Mouse (Mus musculus) layer of hippocampus, adult 18-20 months (tissue): ENCODE data around the gene Cks1brt. TPM values are rescaled to one million over a fixed set of nuclear protein-coding genes. Genes with fewer than 3 reads are reported as not detected.
"Not testable (repeated sequence)": the region's sequence is repeated elsewhere in the genome, so short reads cannot be mapped to it uniquely, and the experiment has no call there.

Experiments used
- DNase-seq, 2 experiments: peaks; one replicate each; pipeline ENCODE4 v3.0.0; 2022; ENCODE audit warnings: low spot score in 2 of 2
- long read RNA-seq: library from polyadenylated mRNA; stranded (forward); transcript quantifications from one replicate; pipeline ENCODE4 v2.0.0, GENCODE M21; 2021
- microRNA-seq, 2 experiments: library from miRNA; unstranded; fragments of <30 nt; microRNA quantifications; one replicate each; pipeline ENCODE4 v1.2.0; 2021
- total RNA-seq, 2 experiments: library from RNA; stranded (reverse); gene quantifications; 2 replicates each; pipeline ENCODE4 v1.2.3; 2021

Cks1brt gene
- total RNA-seq: not detected
- long read RNA-seq: 0 reads

DNA sequence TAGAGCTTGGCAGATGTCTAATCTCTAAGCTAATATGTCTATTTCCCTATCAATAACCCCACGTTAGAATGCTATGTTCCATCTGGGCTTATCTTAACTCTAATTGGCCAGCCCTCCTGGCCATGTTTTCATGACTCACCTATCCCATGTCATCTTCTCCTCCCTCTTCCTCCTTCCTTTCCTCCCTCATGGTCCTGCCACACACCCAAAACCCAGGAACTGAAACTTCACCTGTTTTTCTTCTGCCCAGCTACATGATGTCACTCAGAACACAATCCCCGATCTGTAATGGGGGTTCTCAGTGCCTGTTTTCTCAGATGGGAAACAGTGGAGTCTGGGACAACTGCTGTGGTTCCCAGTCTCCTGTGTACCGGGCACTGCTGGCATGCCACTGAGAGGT, at the start of gene Cks1brt:
Gene Cks1brt, plus strand, starts transcription at position 301 of the 400 bp plus-strand sequence.
- no peak for DNase-seq

DNA sequence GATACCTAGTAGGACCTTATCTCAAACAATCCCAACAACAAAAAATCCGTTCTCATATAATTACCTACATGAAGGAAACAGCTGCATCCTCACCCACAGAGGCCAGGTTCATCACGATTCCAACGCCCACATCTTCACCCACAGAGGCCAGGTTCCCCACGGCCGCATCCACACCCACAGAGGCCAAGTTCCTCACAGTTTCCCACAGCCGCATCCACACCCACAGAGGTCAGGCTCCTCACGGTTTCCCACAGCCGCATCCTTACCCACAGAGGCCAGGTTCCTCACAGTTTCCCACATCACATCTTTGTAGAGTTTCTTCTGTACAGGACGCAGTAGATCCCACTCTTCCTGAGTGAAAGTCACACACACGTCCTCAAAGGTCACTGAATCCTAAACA, 38.5 kb upstream of the Cks1brt start:
- no peak for DNase-seq

DNA sequence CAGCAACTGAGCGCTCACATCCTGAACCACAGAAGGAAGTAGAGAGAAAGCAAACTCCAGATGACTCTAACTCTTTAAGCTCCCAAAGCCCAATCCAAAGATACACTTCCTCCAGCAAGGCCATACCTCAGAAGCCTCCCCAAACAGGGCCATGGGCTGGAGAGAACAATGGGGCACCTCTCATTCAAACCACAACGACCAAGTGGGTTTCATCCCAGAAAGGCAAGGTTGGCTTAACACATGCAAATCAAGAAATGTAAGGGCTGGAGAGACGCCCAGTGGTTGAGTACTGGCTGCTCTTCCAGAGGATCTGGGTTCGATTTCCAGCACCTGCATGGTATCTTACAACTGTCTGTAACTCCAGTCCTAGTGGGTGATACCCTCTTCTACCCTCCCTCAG, 36.2 kb upstream of the Cks1brt start:
- DNase-seq: no peak

DNA sequence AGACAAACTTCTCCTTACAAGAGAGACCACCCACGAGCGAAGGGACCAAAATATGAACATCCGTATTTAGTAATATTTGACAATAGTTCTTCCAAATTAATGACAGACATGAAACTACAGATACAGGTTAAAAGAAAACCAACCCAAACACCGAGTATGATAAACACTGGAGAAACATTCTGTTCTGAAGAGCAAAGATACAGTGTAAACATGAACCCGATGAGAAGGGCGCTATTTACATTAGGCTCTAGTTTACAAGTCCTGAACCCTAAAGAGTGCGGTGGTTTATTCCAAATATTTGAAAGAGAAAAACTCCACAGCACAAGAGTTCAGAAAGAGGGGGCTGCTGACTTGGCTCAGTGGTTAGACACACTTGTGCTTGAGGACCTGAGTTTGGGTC, 34.7 kb upstream of the Cks1brt start:
- no peak for DNase-seq

DNA sequence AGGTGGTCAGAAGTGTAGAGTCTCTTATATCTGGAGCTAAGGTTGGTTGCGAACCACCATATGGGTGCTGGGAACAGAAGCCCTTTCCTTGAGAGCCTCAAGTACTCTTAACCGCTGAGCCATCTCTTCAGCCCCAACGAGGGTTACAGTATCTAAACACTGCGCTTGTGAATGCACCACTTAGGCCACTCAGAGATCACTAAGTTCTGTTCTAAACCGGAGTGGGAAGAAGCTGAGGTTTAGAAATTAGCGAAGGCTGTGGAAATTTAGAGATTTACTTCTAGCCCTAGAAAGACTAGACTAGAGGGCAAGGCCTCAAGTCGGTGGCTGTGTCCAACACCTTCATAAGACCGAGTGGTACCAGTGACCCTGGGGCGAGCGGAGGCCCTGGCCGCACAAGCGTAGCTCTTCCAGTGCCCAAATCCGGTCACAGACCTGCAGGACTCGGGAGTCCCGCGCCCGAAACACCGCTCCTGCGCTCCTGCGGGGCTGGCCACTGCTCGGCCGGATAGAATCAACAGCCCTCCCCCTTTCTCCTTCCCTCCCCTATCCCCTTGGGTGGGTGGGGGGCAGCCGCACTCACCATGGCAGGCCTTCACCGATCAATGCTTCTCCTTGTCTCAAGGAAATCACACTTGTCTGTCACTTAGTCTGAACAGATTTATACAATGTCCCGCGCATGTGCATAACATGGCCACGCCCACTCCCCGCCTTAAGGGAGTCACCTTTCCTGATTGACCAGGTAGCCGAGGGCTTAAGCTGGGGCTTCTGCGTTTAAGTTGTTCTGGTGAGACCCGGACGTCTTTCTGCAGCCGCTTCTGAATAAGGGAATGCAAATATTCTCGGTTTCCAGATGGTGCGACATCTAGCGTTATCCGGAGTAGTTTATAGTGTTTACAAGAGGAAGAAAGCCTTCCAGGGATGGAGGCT, 32.4 kb upstream of the Cks1brt start:
- DNase-seq: peak; percentile 68 to 87

DNA sequence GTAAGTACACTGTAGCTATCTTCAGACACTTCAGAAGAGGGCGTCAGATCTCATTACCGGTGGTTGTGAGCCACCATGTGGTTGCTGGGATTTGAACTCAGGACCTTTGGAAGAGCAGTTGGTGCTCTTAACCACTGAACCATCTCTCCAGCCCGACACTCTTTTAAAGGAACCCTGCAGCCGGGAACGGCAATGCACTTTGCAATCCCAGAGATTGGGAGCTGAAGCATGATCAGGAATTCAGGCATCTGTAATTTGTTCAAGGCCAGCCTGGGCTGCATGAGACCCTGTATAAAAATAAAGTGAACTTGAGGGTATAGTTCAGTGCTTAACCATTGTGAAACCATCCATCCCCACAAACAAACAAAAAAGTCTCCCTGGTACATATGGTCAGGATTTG, 31.5 kb upstream of the Cks1brt start:
- not testable (repeated sequence) for DNase-seq

DNA sequence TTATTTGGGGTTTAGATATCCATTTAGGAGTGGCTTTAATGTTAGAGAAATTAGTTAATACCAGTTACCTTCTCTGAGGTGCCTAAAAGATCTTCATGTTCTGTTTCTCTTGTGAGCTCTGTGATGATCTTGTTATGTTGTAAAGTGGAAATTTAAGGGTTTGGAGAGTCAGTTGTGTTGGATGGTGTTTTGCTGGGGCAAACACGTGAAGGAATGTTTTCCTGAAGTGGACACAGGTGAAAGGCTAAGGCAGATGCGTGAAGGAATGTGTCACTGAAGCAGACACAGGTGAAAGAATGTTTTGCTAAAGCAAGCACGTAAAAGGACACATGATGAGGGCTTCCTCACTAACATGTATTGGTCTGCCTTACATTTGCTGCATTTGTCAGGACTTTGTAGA, 28.7 kb upstream of the Cks1brt start, which contains the start of gene Zfp791:
Gene Zfp791, minus strand, starts transcription at position 101 of the 400 bp plus-strand sequence.
- DNase-seq: no peak

DNA sequence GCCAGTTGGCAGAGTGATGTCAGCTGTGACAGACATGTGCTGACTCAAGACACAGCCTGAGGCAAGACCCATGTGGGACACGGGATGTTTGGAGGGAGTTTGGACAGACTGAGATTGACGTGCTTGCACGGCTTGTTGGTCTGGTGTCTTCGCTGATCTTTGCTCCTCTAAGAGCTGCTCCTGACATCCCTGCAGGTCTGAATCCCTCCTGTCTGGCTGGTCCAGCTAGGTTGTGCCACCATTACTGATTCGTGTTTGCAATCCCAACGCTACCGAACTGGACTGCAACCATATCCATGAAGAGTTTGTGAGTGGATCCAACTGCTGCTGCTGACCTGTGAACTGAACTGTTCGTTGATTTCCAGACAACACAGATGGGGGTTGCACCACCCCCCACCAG, 28.0 kb upstream of the Cks1brt start:
- DNase-seq: no peak

DNA sequence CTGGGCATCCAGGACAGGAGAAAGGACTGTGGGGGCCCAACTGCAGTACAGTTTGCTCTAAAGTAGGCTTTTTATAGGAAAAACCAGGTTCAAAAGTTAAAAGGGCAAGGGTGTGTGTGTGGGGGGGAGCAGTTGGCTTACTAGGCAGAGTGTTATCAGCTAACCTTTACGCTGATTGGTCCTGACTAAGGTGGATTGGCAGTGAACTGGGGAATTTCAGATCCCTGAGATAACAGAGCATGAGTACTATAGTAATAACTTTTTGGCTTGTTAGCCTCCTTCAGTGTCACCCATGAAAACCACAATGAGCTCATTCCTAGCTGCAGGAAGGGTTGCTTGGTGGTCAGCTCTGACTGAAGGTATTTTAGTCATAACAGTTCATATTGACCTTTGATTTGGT, 19.4 kb upstream of the Cks1brt start:
- DNase-seq: no peak

DNA sequence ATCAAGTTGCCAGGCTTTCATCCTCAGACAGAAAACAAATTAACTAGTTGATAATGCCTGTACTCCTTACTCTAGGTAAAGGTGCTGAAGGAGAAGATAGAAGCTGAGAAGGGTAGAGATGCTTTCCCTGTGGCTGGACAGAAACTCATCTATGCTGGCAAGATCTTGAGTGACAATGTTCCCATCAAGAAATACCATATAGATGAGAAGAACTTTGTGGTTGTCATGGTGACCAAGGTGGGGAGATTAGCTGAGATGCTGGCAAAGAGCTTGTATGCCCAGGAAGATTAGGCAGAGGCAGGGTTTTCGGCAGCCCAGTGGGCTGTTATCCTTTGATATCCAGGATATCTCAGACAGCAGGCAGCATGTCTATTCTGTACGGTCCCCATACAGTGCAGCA, 16.0 kb upstream of the Cks1brt start:
- DNase-seq: not testable (repeated sequence)

DNA sequence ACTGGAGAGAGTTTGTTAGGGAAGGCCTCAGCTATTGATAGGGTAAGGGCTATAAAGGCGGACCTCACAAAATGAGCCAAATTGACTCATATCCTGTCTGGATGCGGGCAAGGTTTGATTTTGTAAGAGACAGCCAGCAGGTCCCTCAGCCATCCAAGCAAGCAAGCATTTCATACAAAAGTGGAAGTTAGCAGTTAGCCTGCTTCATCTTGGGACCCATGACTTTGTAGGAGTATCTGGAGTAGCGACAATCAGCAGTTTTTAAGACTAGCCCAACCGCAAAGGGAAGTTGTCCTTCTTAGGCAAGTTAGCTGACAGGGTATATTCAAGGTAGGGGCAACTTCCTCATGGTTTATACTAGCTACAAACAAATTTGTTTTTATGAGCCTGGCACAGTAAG, 9.2 kb upstream of the Cks1brt start:
- no peak for DNase-seq

DNA sequence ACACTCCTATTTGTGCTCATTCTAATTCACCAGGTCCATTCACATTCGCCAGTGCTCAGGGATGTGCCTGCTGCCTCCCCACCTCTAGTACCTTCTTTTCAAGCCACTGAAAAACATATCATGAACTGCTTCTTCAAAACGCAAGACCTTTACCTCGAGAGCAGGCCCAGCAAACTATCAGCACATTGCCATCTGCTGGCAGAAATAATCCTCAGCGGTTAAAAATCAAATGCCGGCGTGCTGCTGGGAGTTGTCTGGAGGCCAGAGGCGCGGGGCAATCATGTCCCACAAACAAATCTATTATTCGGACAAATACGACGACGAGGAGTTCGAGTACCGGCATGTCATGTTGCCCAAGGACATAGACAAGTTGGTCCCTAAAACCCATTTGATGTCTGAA, 19.6 kb downstream of the Cks1brt start:
- peak in 1 of 2 experiments; percentile 72 for DNase-seq

DNA sequence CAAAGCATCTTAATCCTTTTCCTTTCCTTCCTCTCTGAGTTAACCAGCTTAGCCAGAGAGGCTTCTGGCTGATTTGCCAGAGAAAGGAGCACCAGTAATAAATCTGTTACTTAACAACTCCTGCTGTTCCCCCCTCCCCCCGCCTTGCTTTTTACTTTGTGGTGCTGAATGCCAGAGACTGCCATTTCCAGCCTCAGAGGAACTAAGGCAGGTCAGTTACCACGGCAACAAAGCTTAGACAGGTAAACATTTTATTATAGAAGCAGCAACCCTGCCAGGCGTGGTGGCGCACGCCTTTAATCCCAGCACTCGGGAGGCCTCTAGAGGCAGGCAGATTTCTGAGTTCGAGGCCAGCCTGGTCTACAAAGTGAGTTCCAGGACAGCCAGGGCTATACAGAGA, 24.2 kb downstream of the Cks1brt start:
- DNase-seq: peak in 1 of 2 experiments; percentile 19

DNA sequence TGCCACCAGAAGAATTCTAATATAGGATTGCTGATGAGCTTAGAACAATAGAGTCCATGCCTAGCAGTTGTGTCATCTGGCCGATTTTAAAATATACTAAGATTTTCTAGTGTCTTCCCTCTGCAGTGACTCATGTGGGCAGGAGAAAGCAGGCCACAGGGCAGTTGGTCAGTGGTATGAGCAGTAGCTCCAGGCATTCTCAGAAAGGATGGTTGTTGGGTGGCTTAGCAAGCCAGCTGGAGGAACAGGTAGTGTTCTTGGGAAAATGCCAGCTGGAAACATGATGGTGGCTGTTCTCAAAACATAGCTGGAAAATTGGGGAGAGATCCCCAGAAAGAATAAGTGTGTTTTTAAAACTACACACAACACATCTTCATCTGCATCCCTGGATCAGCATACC, 40.6 kb downstream of the Cks1brt start:
- DNase-seq: no peak

DNA sequence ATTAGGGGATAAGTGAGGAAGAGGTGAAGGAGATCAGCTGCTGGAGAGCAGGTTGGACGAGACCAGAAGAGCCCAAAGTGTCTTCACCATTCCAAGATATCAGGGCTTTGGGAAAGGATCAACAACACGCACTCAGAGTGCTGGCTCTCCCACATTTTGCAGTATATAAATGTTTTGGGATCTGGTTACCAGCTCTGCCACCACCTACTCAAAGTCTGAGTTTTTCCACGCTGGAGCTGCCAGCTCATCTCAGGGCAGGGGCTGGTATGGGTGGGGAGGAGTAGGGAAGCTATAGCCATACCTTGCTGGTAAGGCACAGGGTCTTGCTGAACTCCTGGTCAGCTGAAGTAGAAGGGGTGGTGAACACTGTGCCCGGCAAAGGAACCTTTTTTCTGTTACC, 68.5 kb downstream of the Cks1brt start:
- no peak for DNase-seq

DNA sequence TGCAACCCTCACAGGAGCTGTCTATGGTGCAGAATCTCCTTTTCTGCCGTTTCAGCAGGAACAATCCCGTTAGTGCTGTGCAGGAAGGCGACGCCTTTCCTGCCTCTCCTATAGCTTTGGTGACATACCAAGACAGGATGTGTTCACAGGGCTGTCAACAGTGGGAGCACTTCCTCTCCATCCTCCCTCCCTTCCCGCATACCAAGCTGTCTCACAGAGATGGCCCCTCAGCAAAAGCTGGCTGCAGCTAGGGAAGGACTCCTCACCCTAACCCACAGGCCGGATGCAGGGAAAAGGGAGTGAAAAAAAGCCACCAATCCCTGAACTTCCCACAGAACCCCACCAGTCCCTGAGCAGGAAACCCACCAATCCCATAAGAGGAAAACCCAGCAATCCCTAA, 69.3 kb downstream of the Cks1brt start:
- DNase-seq: no peak

Small RNAs within 50 kb of the gene (microRNA-seq; reads per million reads assigned to microRNA genes)
- gene Gm23388: 0 to 0.20 reads per million in 2 experiments

Other genes with a start within 250 kb of the Cks1brt start
- gene Klf1, start 250.0 kb upstream of the Cks1brt start, total RNA-seq: under 1 TPM in 1 of 2 experiments, not detected in 1; 0.27 TPM
- gene Dnase2a, start 243.4 kb upstream of the Cks1brt start, total RNA-seq: 1 to 10 TPM; 2.8 to 5.1 TPM
- gene Mast1, start 214.6 kb upstream of the Cks1brt start, total RNA-seq: 10 to 100 TPM; 71.8 to 73.3 TPM
- gene Rtbdn, start 204.9 kb upstream of the Cks1brt start, total RNA-seq: 1 to 10 TPM in 1 of 2 experiments, under 1 TPM in 1; 0.87 to 1.1 TPM
- gene Gm49661, start 182.5 kb upstream of the Cks1brt start, total RNA-seq: not detected
- 100 to 1,000 TPM; 319 to 358 TPM for gene Prdx2, start 182.3 kb upstream of the Cks1brt start, total RNA-seq
- gene Rnaseh2a, start 182.2 kb upstream of the Cks1brt start, total RNA-seq: 10 to 100 TPM; 41.8 to 46.2 TPM
- gene Junb, start 173.2 kb upstream of the Cks1brt start, total RNA-seq: 100 to 1,000 TPM; 102 to 103 TPM
- gene Hook2, start 161.3 kb upstream of the Cks1brt start, total RNA-seq: 1 to 10 TPM; 8.1 to 9.5 TPM
- gene Best2, start 137.4 kb upstream of the Cks1brt start, total RNA-seq: not detected
- 100 to 1,000 TPM; 122 to 125 TPM for gene Asna1, start 126.6 kb upstream of the Cks1brt start, total RNA-seq
- gene Trir, start 125.1 kb upstream of the Cks1brt start, total RNA-seq: 100 to 1,000 TPM; 132 to 133 TPM
- 100 to 1,000 TPM; 163 to 179 TPM for gene Tnpo2, start 115.0 kb upstream of the Cks1brt start, total RNA-seq
- 10 to 100 TPM; 19.3 to 19.8 TPM for gene Fbxw9, start 91.9 kb upstream of the Cks1brt start, total RNA-seq
- not detected for gene Gm5741, start 83.9 kb upstream of the Cks1brt start, total RNA-seq
- gene Dhps, start 80.2 kb upstream of the Cks1brt start, total RNA-seq: 10 to 100 TPM; 53.2 to 56.1 TPM
- 10 to 100 TPM; 60.9 to 65.6 TPM for gene Wdr83os, start 71.2 kb upstream of the Cks1brt start, total RNA-seq
- gene Wdr83, start 70.6 kb upstream of the Cks1brt start, total RNA-seq: 10 to 100 TPM; 28.1 to 32.3 TPM
- 10 to 100 TPM; 33.8 to 34.5 TPM for gene Man2b1, start 68.7 kb upstream of the Cks1brt start, total RNA-seq
- gene Zfp791, start 28.8 kb upstream of the Cks1brt start, total RNA-seq: 1 to 10 TPM; 6.7 to 7.2 TPM
- gene Olfr371, start 74.1 kb downstream of the Cks1brt start, total RNA-seq: not detected
- 10 to 100 TPM; 29.1 to 29.6 TPM for gene Orc6, start 147.7 kb downstream of the Cks1brt start, total RNA-seq
- 100 to 1,000 TPM; 126 to 129 TPM for gene Vps35, start 147.9 kb downstream of the Cks1brt start, total RNA-seq
- gene Mylk3, start 234.4 kb downstream of the Cks1brt start, total RNA-seq: 1 to 10 TPM; 3.5 to 4.0 TPM